Mouse (Mus musculus): Measurements from ENCODE around the gene Rnps1. TPM values are rescaled to one million over a fixed set of nuclear protein-coding genes. Genes with fewer than 3 reads are reported as not detected.
A peak's percentile ranks its signal among the peaks of the same experiment; 100 is the strongest.
"Not testable (repeated sequence)": the region's sequence is repeated elsewhere in the genome, so short reads cannot be mapped to it uniquely, and the experiment has no call there.

The Rnps1 gene
- polyA plus RNA-seq, 1 experiment from 2014 or later = 360 TPM

- peaks cover 80% of the 10 kb centered on the region for H3K36me3 ChIP-seq
- no peaks in the 10 kb centered on the region for H3K27me3 ChIP-seq
- H3K4me3 ChIP-seq = no peak overlapping the region
- H3K4me1 ChIP-seq = no peaks in the 10 kb centered on the region
- H3K9me3 ChIP-seq = no peaks in the 10 kb centered on the region
- no peak overlapping the region for H3K9ac ChIP-seq (replicated peaks)
- H3K27ac ChIP-seq (replicated peaks) = no peak overlapping the region
- WGBS = 87% methylated on average over 12 of the region's 12 CpGs
- ATAC-seq (replicated peaks) = no peak
- no peak overlapping the region for H3K4me2 ChIP-seq (replicated peaks)
These were observed 7.1 kb upstream of the Rnps1 start for GRCm38 (mm10) chr17:24407116-24407803.

GRCm38 (mm10) chr17:24413557-24414211 is 681 bp upstream of the Rnps1 start:
- no peaks in the 10 kb centered on the region for H3K9me3 ChIP-seq
- H3K4me3 ChIP-seq = peak overlapping the region; percentile 83
- H3K27me3 ChIP-seq = no peaks in the 10 kb centered on the region
- H3K4me2 ChIP-seq (replicated peaks) = peak overlapping the region; percentile 81
- peak; percentile 44; the same call in 1 of the 2 replicates for ATAC-seq (replicated peaks)
- peaks cover 37% of the 10 kb centered on the region for H3K36me3 ChIP-seq
- H3K4me1 ChIP-seq = peaks cover 38% of the 10 kb centered on the region
- H3K9ac ChIP-seq (replicated peaks) = peak overlapping the region; percentile 61
- WGBS = 35% methylated on average over 22 of the region's 22 CpGs
- H3K27ac ChIP-seq (replicated peaks) = peak overlapping the region; percentile 75

- H3K36me3 ChIP-seq = peaks cover 37% of the 10 kb centered on the region
- under 1% methylated on average over 21 of the region's 21 CpGs for WGBS
- H3K9me3 ChIP-seq = no peaks in the 10 kb centered on the region
- H3K4me2 ChIP-seq (replicated peaks) = peak overlapping the region; percentile 81
- H3K9ac ChIP-seq (replicated peaks) = peak overlapping the region; percentile 87
- peaks cover 38% of the 10 kb centered on the region for H3K4me1 ChIP-seq
- peak overlapping the region; percentile 85 for H3K27ac ChIP-seq (replicated peaks)
- peak overlapping the region; percentile 83 for H3K4me3 ChIP-seq
- ATAC-seq (replicated peaks) = peak; percentile 1; the same call in 1 of the 2 replicates
- H3K27me3 ChIP-seq = no peaks in the 10 kb centered on the region
These were observed 646 bp downstream of the Rnps1 start for GRCm38 (mm10) chr17:24415011-24415410.

- Histone ChIP-seq H3K9ac (replicated peaks) (peak overlapping the region; percentile 87; the same call in 1 of the 2 replicates), H3K9me3 (no peaks in the 10 kb centered on the region), H3K27ac (replicated peaks) (no peak overlapping the region), H3K4me2 (replicated peaks) (peak overlapping the region; percentile 81), H3K36me3 (peaks cover 40% of the 10 kb centered on the region), H3K4me3 (peak overlapping the region; percentile 83; the same call in 1 of the 2 replicates), H3K4me1 (peaks cover 38% of the 10 kb centered on the region), H3K27me3 (no peaks in the 10 kb centered on the region)
- ATAC-seq (replicated peaks) = no peak
- 85% methylated on average over 3 of the region's 3 CpGs for WGBS
These were observed 1.8 kb downstream of the Rnps1 start for GRCm38 (mm10) chr17:24416051-24416652.

GRCm38 (mm10) chr17:24423114-24423513 is 8.7 kb downstream of the Rnps1 start:
- Histone ChIP-seq H3K27me3 (no peaks in the 10 kb centered on the region), H3K9ac (replicated peaks) (no peak overlapping the region), H3K36me3 (peaks cover 68% of the 10 kb centered on the region), H3K4me1 (peaks cover 11% of the 10 kb centered on the region), H3K4me3 (no peak overlapping the region), H3K27ac (replicated peaks) (no peak overlapping the region), H3K4me2 (replicated peaks) (no peak overlapping the region), H3K9me3 (no peaks in the 10 kb centered on the region)
- no peak for ATAC-seq (replicated peaks)
- WGBS = 96% methylated on average over 4 of the region's 4 CpGs

- no peak for ATAC-seq (replicated peaks)
- Histone ChIP-seq H3K36me3 (peaks cover 56% of the 10 kb centered on the region), H3K4me3 (no peak overlapping the region), H3K4me1 (peaks cover 11% of the 10 kb centered on the region), H3K4me2 (replicated peaks) (no peak overlapping the region), H3K27me3 (no peaks in the 10 kb centered on the region), H3K27ac (replicated peaks) (no peak overlapping the region), H3K9me3 (no peaks in the 10 kb centered on the region), H3K9ac (replicated peaks) (no peak overlapping the region)
- whole genome bisulfite sequencing = 91% methylated on average over 5 of the region's 5 CpGs
These were observed 10.1 kb downstream of the Rnps1 start for GRCm38 (mm10) chr17:24424489-24424888.

GRCm38 (mm10) chr17:24425326-24425725 is 11.0 kb downstream of the Rnps1 start:
- whole genome bisulfite sequencing = 90% methylated on average over 6 of the region's 8 CpGs
- H3K9ac ChIP-seq (replicated peaks); ATAC-seq (replicated peaks); H3K4me3 ChIP-seq; H3K9me3 ChIP-seq; H3K27ac ChIP-seq (replicated peaks); H3K27me3 ChIP-seq; H3K4me2 ChIP-seq (replicated peaks): not testable (repeated sequence)
- Histone ChIP-seq H3K36me3 (peaks cover 47% of the 10 kb centered on the region), H3K4me1 (peaks cover 11% of the 10 kb centered on the region)

- peak overlapping the region; percentile 95 for H3K27ac ChIP-seq (replicated peaks)
- H3K4me3 ChIP-seq = no peak overlapping the region
- H3K9me3 ChIP-seq = no peaks in the 10 kb centered on the region
- ATAC-seq (replicated peaks) = 0 out of 2 replicates have a peak, but pooled peaks have one; percentile 2
- 85% methylated on average over 7 of the region's 7 CpGs for WGBS
- H3K4me2 ChIP-seq (replicated peaks) = peak overlapping the region; percentile 51; the same call in 1 of the 2 replicates
- no peak overlapping the region for H3K9ac ChIP-seq (replicated peaks)
- H3K4me1 ChIP-seq = peaks cover 11% of the 10 kb centered on the region
- peaks cover 42% of the 10 kb centered on the region for H3K36me3 ChIP-seq
- no peaks in the 10 kb centered on the region for H3K27me3 ChIP-seq
These were observed 11.5 kb downstream of the Rnps1 start for GRCm38 (mm10) chr17:24425905-24426304.

GRCm38 (mm10) chr17:24426471-24427169 is 12.3 kb downstream of the Rnps1 start, which contains the start of gene Eci1:
Gene Eci1 (plus strand): TSS chr17:24426641.
- H3K4me3 ChIP-seq = peak within 1 kb of the TSS; percentile 76
- H3K36me3 ChIP-seq = peaks cover 35% of the 10 kb centered on the region
- no peaks in the 10 kb centered on the region for H3K27me3 ChIP-seq
- H3K4me1 ChIP-seq = peaks cover 11% of the 10 kb centered on the region
- H3K4me2 ChIP-seq (replicated peaks) = peak within 1 kb of the TSS; percentile 51
- peak within 1 kb of the TSS; percentile 84 for H3K9ac ChIP-seq (replicated peaks)
- peak within 1 kb of the TSS; percentile 95 for H3K27ac ChIP-seq (replicated peaks)
- peak; percentile 97 for ATAC-seq (replicated peaks)
- H3K9me3 ChIP-seq = no peaks in the 10 kb centered on the region
- under 1% methylated on average over 48 of the region's 48 CpGs for WGBS

- Histone ChIP-seq H3K4me1 (peaks cover 11% of the 10 kb centered on the region), H3K9me3 (no peaks in the 10 kb centered on the region), H3K27me3 (no peaks in the 10 kb centered on the region), H3K27ac (replicated peaks) (peak overlapping the region; percentile 95; the same call in 1 of the 2 replicates), H3K9ac (replicated peaks) (peak overlapping the region; percentile 84), H3K4me2 (replicated peaks) (peak overlapping the region; percentile 51), H3K4me3 (peak overlapping the region; percentile 76), H3K36me3 (peaks cover 29% of the 10 kb centered on the region)
- 5% methylated on average over 8 of the region's 8 CpGs for WGBS
- ATAC-seq (replicated peaks) = no peak
These were observed 12.8 kb downstream of the Rnps1 start for GRCm38 (mm10) chr17:24427170-24427557.

- H3K36me3 ChIP-seq = peaks cover 8% of the 10 kb centered on the region
- H3K9me3 ChIP-seq = no peaks in the 10 kb centered on the region
- no peaks in the 10 kb centered on the region for H3K27me3 ChIP-seq
- peaks cover 11% of the 10 kb centered on the region for H3K4me1 ChIP-seq
- no peak overlapping the region for H3K4me2 ChIP-seq (replicated peaks)
- no peak overlapping the region for H3K4me3 ChIP-seq
- ATAC-seq (replicated peaks) = no peak
- no peak overlapping the region for H3K27ac ChIP-seq (replicated peaks)
- 85% methylated on average over 14 of the region's 14 CpGs for WGBS
- no peak overlapping the region for H3K9ac ChIP-seq (replicated peaks)
These were observed 15.0 kb downstream of the Rnps1 start for GRCm38 (mm10) chr17:24429201-24429983.

Data from forebrain, embryonic 15.5 days (tissue).